Mouse (Mus musculus) megakaryocyte, adult 5-6 weeks (primary cell): ENCODE results near the gene Fryl. TPM values are rescaled to one million over a fixed set of nuclear protein-coding genes. Genes with fewer than 3 reads are reported as not detected.

ENCODE experiments used
- ATAC-seq: 2 replicates; pipeline ENCODE4 v1.8.0; 2016; ENCODE audit warnings: mild to moderate bottlenecking, inconsistent platforms; ENCODE audit not compliant: poor library complexity, severe bottlenecking
- total RNA-seq, 2 experiments: library from RNA; stranded (forward) in 1 of 2; stranded (reverse) in 1 of 2; fragments of 153-499, 151-499 nt in 1 of 2; fragments of 221-1000, 200-1000 nt in 1 of 2; gene quantifications; 2 replicates each; pipeline versions ENCODE4 v1.2.3 to v1.2.4; 2015 to 2017

The Fryl gene
- total RNA-seq, 2 experiments from 2014 or later, result 59.1 to 80.9 TPM

DNA sequence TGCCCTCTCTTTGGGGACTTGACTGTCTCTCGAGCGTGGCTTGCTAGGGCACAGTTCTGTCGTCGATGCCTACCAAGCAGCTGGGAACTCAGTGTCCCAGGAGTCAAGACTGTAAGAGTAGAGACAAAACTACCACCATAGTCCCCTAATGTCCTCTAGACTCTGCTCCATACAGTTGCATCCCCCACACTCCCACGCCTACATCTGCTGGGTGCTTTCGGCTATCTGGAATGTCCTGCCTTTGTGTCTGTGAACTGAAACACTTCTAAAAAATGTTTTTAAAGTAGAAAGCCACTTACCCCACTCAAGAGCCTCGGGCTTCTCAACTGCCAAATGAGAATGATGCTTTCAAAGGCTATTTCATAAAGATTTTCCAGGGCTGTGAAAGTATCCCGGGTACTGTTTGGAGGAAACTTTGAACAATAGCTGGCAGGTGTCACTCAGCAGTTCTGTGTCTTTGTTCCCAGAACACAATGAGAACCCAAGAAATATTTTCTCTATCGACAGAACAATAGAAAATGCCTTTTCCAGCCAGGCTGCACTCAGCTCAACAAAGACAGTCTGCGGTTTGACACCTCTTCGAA is 28.8 kb downstream of the Fryl start:
- ATAC-seq, result no peak

DNA sequence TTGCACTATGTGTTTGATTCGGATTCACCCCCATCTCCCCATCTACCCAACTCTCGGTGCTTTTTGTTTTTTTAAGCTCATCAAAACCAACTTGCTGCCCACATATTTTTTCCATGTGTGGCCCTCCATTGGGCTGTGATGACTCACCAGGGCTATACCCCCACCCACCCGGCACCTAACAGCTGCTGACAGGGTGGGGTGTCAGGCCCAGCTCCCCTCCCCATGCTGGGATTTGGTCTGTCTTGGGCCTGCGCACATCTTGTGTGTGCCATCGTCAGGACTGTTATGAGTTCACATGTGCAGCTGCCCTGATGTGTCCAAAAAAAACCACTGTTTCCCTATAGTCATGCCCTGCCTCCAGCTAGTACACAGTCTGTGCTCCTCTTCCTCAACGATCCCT is 33.4 kb downstream of the Fryl start:
- ATAC-seq, result no peak

DNA sequence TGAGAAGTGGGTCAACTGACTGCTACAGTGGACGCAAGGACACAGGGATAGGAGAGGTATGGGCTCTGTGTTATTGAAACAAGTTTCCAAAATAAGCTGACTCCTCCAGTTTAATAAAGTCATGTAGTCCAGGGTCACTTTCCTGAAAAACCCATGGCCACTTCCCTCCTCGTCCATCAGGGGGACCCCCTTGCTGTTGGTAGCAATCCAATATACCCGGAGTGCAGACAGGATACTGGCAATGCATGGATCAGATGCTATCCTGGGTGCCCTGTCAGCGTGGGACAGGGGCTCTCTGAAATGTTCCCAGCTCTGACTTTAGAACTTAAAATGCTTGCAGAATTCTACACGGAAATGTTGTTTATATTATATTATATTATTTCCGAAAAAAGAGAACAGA is 34.0 kb downstream of the Fryl start:
- no peak for ATAC-seq

DNA sequence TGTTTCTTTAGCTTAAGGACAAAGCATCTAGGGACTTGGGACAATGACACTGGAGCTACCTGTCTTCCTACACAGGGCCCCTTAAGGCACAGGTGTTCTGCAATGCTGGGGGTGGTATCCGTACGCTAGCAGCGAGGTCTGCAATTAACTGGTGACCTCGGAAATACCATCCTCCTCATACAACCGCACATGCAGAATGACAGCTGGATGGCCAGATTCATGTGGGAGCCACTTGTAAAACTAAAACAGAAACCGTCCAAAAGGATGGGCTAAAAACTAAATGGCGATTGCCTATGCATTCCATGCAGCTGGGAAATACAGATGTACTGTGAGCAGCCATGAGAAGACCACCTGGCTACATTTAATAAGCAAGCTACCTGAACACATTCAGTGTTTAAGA is 34.6 kb downstream of the Fryl start:
- ATAC-seq, result no peak

DNA sequence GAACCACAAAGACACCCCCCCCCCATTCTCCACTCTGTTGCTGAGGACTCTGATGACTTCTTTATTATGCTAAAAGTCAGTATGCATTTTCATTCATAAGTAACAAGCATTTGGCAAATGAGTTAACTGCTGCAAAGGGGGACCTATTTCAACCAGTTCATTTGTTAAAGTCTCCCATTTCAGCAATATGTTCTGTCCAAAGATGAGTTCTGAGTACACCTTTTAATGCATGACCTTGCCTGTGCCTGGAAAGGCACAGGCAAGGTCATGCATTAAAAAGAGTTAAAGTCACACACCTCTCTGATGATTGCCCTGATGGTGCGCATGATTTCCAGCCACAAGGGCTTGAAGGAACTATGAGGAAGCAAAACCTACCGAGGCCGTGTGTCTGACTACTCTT is 36.7 kb downstream of the Fryl start:
- ATAC-seq, result no peak

DNA sequence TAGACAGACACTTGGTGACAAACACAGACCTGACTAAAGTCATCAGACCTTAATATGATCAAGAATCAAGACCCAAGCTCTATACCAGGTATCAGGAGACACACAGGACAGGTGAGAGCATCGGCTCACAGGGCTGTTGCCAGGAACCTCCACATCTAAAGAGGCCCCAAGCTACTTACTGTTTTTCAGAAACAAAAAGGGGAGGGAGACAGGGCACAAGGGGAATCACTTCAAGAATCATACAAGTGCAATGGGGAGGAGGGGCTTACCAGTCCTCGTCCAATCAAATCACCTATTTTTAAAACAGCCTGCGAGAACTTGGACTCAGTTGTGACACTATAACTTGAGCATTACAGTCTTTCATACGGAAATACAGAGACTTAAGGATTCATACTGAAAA is 38.4 kb downstream of the Fryl start:
- ATAC-seq, result no peak

DNA sequence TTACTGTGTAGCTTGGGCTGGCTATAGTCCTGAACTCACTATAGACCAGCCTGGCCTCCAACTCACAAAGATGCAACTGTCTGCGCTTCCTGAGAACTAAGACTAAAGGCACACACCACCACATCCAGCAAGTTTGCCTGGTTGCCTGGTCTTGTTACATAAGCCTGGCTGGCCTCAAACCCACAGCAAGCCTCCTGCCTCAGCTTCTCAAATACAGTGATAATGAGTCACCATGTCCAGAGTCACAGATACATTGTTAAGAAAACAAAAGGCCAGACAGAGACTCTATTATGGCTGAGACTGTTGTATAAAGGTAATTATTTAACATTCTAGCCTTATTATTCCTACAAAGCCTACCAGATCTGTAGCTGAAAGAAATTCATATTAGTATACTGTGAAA is 39.3 kb downstream of the Fryl start:
- no peak for ATAC-seq

DNA sequence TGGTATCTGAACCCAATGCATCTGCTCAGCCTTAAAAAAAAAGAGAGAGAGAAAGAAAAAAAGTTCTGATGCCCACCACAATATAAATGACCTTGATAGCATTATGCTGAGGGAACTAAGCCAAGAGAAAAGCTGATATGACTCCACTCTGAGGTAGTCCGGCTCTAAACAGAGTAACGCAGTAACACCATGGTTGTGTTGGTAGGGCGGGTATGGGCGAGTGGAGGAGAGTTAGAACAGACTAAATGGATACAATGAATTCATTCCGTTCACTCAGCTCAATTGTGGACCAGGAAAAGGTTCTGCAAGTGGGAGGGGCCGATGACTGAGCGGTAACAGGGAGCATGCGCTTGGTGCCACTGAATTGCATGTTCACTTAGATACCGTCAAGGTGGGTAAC is 40.4 kb downstream of the Fryl start:
- no peak for ATAC-seq

DNA sequence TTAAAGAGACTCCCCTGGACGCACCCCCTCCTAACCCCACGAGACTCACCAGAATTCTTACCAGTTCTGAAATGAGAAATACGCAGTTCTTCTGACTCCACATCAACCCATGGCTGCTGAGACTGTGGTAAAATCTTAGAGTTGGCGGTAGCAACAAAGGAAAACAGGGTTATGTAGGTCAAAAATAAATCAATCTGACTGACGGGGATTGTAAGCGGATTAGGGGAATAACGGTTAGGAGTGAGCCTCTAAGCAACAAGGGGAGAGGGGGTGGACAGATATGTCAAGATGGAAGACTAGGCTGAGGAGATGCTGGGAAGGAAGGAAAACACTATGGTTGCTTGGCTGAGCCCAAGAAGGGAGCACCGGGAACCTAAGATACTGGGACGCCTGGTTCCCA is 44.0 kb downstream of the Fryl start:
- no peak for ATAC-seq

DNA sequence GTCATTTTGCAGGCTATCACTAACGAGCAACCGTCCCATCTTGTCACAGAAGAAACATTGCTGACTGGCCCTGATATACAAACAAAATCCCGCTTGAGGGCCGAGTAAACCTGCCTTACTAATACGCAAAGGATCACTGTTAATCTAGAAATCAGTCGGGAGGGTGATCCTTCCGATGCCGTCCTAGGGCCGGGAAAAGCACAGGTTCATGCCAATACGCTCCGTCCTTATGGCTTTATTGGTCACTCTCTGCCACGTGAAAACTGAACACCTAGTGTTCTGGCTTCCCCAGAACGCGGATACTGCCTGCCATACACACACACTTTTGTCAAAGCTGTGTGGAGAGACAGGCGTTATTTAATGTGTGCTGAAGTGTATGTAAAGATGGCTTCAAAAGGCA is 44.5 kb downstream of the Fryl start:
- ATAC-seq, result no peak

DNA sequence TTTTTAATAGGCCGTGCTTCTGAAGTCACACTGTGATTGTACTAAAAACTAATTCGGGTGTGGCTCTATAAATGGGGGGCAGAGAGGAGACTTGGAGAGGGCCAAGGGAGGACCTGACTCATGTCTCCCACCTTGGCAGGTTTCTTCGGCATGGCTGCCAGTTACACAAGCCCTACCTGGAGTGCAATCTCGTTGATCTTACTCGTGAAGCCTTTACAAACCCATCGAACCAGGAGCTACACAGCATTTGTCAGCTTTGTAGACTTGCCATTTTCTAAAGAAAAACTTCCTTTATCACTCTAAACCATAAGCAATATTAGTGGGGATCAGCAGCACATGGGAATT is 45.5 kb downstream of the Fryl start:
- no peak for ATAC-seq

DNA sequence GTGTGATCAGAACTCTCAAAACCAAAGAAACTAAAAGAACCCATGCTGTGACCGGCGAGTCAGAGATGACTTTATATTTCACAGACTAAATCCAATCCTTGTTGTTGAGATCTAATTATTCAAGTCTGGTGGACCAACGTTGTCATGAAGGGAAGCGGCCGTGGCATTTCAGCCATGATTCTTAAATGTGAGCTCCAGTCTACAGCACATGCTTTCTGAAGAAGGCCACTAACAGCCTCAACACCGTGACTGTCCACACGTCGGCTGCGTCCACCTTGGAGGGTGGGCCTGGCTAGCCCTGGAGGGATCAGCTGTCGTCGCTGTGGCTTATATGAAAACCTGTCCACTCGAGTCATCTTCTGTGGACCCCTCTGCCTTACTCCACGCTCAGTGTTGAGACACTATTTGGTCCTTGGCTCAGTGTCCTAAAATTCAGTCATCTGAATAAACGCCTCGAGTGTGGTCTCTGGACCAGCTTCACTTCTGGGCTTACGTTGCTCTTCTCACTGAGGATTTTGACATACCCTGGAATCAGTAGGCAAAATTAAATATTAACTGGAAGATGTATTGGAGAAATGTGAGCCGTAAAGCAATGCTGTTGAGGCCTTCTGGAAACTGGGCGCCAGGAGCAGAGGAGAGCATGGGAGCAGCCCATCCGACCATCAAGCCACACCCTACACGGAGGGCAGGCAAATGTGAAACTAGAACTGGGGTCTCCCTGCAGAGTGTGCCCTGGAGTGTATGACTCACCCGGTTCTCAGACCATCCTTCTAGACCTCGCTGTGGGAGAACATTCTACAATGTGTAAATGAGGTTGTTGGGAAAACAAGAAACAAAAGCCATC is 46.1 kb downstream of the Fryl start:
- no peak for ATAC-seq

DNA sequence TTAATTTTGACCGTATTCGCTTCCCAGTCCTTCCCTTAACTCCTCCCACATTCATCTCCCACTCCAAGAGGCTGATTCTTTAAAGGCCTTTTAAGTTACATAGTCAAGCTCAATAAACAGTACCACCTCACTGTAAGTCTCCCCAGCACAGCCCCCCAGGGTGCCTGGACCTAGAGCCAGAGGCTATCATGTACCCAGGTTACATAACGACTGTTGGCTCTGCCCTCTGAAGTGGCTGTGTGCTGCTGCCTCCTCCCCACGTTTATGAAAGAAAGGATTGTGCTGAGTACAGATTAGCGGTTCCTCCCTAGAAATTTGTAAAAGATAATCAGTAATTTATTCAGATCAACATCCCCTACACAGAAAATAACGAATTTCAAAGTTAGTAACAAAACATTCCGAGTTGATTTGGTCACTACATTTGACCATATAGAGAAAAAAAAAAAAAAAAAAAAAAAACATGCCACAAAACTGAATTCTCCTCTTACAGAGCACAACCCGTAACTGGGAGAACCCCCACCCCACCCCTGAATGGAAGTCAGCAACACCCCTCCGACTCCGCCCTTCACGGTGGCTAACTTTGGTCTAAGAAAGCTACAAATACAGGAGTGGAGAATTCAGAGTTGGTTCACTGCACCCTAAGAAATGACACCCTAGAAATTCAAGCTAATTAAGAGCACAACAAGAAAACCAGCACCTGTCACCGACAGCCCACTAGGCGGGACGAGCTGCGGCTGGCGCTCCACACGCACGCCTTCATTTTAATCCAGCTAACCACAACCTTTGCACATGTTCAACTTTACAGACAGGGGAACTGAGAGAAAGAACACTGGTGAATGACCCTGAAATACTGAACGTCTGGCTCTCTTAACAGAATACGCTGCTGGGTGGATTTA is 47.0 kb downstream of the Fryl start:
- peak; percentile 43; the same call in 1 of the 2 replicates for ATAC-seq

DNA sequence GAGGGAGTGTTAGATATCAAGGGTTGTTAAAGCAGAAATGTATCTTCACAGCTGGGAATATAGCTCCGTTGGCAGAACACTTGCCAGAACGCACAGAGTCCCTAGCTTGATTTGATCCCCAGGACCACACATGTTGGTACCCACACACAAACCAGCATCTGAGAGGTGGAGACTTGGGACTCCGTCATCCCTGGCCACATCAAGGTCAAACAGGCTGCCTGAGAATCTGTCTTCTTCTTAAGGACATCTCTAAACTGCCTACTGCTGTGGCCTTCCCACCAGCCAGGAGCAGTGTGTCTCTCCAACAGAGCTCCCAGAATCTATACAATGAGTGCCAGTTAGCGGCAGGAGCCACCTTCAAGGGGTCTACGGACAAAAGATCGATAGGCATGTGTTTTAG is 47.8 kb downstream of the Fryl start:
- ATAC-seq, result no peak

DNA sequence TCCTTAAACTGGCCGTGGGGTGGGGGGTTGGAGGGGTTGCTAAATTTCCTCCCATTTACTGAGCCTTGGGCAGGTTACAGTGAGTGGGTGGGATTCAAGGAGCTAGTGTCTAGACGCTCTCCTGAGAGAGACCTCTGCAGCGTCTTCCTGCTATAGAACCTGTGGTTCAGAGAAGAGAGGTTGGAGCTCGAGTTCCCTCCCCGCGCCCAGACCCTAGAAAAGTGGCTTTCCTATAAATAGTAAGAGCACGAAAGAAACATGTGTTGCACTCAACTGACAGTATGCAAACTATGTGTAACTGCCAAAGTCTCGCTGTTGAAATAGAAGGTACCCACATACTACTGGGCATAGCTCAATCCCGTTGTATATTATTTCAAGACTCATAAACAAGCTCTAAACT is 49.7 kb downstream of the Fryl start:
- 0 out of 2 replicates have a peak, but pooled peaks have one; percentile 4 for ATAC-seq

DNA sequence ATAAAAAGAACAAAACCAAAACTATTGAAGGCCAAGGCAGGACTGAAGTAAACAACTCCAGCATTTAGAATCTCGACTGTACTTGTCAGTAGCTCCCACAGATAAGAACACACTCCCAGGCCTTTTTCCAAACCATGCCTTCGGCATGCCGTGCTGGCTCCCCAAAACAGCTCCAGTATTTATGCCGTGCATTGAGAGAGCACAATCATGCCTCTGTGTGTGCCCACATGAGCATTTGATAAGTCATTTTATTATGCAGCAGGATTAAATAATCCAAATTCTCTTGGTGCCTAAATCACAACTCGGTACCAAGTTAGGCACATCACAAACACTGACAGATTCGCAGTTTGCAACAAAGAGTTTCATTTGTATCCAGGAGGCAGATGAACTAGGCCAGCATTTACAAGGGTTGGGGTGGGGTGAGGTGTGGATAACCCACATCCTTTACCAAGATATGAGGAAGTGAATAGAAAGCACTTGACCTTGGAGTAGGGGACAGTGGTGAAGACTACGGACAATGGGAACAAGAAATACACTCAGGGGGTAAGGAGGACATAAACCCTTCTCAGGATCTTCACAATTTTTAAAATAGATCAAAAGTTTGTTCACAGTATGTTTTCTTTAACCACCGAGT is 50.3 kb downstream of the Fryl start:
- peak; percentile 75 for ATAC-seq

DNA sequence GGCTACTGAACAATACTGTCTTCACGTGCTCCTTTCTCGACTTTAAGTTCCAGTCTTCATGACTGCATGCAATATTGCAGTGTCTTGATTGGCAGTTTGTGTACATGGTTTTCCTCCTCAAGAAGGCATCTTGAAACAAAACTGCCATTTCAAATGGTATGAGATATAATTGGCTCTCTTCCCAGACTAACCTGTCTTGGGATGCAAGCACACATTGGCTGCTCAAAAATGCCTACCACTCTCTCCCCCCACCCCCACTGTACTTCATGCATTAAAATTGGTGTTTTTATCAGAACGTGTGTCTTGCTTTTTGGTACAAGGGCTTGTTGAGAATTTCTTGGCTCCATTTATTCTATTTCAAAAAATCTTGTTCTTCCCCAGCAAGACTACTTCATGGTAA is 51.4 kb downstream of the Fryl start:
- no peak for ATAC-seq

DNA sequence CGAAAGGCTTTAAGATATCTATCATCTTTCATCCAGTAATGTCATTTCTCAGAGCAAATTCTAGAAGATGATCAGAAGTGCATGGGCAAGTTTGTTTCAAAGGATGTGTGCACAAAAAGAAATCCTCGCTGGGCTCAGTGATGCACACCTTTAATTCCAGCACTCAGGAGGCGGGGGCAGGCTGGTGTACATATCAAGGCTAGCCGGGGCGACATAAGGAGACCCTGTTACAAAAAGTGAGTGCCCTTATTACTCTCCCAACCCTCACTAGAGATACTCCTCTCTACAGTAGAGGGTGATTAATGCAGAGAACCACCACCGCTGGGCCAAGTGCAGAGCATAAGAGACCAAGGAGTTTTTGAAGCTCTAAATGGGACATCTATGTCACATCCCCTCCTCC is 53.9 kb downstream of the Fryl start:
- no peak for ATAC-seq

DNA sequence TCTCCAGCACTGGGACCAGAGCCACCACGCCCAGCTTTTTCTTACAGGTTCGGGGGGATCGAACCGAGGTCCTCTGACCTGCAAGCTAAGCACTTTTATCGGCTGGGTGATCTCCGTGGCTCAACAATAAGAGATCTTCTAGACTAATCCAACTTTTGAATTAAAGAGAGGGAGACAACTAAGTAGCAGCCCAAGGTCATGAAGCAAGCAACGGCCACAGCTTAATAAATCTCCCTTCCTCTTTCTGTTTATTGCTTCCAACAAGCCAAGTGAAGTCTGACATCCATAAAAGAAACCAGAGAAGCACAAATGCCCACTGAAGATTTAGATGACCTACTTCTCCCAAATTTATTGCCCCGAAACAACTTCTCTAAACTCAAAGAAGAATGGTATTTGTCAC is 54.3 kb downstream of the Fryl start:
- ATAC-seq, result no peak

DNA sequence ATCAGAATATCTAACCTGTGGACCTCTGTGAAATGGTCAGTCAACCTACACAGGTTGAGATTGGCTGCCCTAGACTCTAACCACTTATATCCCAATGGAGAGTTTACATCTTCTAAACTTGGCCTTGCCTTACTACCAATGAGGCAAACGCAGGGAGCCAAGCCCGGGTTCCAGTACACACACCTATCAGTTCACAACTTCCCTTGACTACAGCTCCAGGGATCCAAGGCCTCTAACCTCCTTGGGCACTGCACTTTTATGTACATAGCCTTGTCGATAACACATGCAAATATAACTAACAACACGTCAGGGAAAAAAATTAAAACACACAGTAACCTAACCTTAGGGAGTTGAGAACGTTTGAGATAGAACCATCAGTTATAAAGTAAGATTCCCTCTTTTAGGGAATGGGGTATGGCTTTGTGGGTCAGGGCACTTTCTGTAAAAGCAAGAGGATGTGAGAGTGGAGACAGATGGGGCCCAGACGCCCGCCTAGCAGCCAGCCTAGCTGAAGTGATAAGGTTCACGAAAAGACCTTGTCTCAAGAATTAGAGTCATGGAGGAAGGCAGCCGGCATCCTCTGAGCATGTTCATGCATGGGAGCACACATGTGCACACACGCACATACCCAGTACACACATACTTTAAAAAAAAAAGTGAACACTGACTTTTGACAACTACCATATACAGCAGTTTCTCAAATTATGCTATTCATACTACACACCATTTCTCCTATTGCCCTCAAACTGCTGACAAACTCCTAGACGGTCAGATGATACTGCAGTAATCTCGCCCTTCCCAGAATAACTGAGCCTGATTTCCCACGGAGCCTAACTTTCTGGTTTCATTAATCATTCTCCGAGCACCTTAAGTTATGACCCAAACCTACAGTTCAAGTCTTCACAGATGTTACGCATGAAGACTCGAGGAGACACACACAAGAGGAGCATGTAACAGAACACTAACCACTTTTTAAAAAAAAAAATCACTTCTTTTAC is 55.7 kb downstream of the Fryl start:
- ATAC-seq, result 0 out of 2 replicates have a peak, but pooled peaks have one; percentile 15
